Mouse (Mus musculus) kidney, adult 11 months (tissue): ENCODE data around the gene Gm21762.
"Not testable (repeated sequence)": the region's sequence is repeated elsewhere in the genome, so short reads cannot be mapped to it uniquely, and the experiment has no call there.

Source experiments
- DNase-seq: peaks from one replicate; pipeline ENCODE4 v3.0.0; 2022

The Gm21762 gene

DNA sequence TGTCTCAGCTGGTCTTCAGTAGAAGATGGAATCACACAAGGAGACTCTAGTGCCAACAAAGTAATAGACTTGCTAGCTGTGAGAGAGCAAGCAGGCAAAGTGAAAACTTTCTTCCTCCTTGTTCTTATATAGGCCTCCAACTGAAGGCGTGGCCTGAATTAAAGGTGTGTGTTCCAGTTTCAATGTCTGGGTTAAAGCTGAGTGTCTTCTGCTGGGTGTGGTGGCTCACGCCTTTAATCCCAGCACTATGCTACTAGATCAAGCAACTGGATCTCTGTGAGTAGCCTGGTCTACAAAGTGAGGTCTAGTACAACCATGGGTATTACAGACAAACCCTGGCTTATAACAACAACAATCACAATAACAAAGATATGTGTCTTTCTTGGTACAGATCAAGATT is at the start of gene Gm21762:
TSS of gene Gm21762 (minus strand) at position 101 of the 400 bp plus-strand sequence.
- DNase-seq = not testable (repeated sequence)

GRCm38 (mm10) chr13:120262870-120263269 is 47.1 kb upstream of the Gm21762 start, which contains the start of gene AF067061:
TSS of gene AF067061 (plus strand) at chr13:120263114.
- not testable (repeated sequence) for DNase-seq

DNA sequence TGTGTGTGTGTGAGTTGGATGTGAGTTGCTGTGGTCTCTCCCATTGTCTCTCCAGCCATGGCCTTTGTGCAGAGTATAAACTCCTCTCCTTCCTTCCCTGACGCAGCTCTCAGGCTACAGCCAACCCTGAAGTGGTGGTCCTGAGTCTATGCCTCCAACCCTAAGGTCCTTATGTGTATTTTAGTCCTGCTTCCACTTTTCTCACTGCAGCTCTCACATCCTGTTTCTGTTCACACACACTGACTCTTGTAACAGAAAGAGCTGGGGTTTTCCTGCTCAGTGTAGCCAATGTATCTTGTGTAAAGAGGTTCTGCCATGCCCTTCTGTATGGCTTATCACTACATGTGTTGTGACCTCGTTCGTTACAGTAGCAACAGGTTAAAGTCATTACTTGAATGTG is 44.0 kb upstream of the Gm21762 start:
- not testable (repeated sequence) for DNase-seq

- DNase-seq = not testable (repeated sequence)
Measured at GRCm38 (mm10) chr13:120258817-120259658, 43.3 kb upstream of the Gm21762 start.

- DNase-seq = not testable (repeated sequence)
Measured at GRCm38 (mm10) chr13:120251208-120251924, 35.6 kb upstream of the Gm21762 start.

GRCm38 (mm10) chr13:120238811-120239210 is 23.1 kb upstream of the Gm21762 start, which contains the start of gene Gm21731:
TSS of gene Gm21731 (plus strand) at chr13:120239111.
- not testable (repeated sequence) for DNase-seq

GRCm38 (mm10) chr13:120232447-120233049 is 16.8 kb upstream of the Gm21762 start:
- DNase-seq = not testable (repeated sequence)

GRCm38 (mm10) chr13:120231798-120232197 is 16.1 kb upstream of the Gm21762 start:
- DNase-seq = not testable (repeated sequence)

DNA sequence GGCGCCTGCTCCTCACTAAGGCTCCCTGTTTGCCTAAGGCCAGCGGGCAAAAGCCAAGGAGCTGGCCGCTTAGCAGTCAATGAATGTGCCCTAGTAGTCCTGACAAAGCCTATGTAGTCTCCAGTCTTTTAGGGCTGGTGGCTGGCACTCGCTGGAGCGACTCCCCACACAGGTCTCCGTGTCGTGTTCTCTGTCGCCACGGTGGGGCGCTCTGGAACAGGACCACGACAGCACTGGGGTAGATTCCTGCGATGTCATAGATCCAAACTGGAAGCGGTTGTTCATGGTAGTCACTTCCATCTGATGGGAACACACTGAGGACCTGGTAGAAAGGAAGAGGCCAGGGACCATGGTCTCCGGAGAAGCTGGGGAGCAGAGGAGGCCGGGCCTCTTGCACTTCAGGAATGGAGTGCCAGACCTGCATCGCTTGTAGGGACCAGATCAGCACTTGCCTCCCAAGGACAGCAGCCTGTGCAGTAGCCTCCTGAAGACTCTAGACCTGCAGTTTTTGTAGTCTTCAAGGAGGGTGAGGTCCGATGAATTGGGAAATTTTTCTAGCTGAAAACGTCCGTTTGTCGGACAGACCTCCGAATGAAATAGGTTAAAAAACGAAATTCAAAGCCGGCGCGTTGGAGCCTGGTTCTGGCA is 7.4 kb upstream of the Gm21762 start:
- DNase-seq = not testable (repeated sequence)

- not testable (repeated sequence) for DNase-seq
Measured at GRCm38 (mm10) chr13:120220922-120221321, 5.2 kb upstream of the Gm21762 start.

- DNase-seq = not testable (repeated sequence)
Measured at GRCm38 (mm10) chr13:120196189-120196821, 19.4 kb downstream of the Gm21762 start.

DNA sequence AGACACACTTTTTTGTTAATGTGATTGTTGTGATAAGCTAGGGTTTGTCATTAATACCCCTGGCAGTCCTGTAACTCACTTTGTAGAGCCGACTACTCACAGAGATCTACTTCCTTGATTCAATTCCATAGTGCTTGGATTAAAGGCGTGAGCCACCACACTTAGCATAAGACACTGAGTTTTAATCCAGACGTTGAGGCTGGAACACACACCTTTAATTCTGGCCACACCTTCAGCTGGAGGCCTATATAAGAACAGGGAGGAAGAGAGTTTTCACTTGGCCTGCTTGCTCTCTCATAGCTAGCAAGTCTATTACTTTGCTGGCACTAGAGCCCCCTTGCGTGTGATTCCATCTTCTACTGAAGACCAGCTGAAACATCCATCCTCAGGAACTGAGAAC is 43.6 kb downstream of the Gm21762 start, which contains the start of gene Gm21818:
TSS of gene Gm21818 (plus strand) at position 301 of the 400 bp plus-strand sequence.
- DNase-seq = not testable (repeated sequence)

GRCm38 (mm10) chr13:120168301-120168700 is 47.4 kb downstream of the Gm21762 start:
- DNase-seq = peak; percentile 27
